Mouse (Mus musculus) heart, postnatal 0 days (tissue): ENCODE measurements around the gene Tekt1.

Source experiments
- CTCF ChIP-seq: IDR thresholded peaks from 2 replicates; pipeline ENCODE4 v1.5.1; 2016; ENCODE audit warnings: antibody characterized with exemption, control low read depth, low read depth
- EP300 ChIP-seq: IDR thresholded peaks from 2 replicates; pipeline ENCODE4 v1.6.1; 2016; ENCODE audit warnings: antibody characterized with exemption, low read depth

DNA sequence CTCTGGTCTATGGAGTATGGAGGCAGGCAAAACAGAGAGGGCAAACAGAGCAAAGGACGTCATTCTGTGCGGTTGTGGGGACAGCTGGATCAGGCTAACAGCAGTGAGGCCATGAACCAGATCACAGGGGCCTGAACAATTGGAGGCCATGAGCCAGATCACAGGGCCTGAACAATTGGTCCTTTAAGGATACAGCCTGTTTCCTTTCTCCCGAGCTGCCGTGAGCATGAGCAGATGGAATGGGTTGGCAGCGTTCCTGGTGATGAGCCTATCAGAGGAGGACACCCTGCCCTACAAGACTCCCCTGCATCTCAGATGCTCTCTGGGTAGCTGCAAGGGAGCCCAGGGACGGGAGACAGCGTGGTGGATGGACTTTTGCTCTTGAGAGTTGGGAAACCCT, 60.0 kb downstream of the Tekt1 start:
- TF ChIP-seq CTCF: no peak
- no peak for TF ChIP-seq EP300
